Mouse (Mus musculus): Measurements from ENCODE around the gene BC029722. TPM values are rescaled to one million over a fixed set of nuclear protein-coding genes. Genes with fewer than 3 reads are reported as not detected.

The BC029722 gene
- 74.3 and 108 TPM in 2 replicates for polyA plus RNA-seq (2021; fragmentation: Nextera tagmentation)
- long read RNA-seq, experiment 1, transcript BC029722-201 (2 exons, 1,615 nt): major isoform, 378 of 392 reads
- long read RNA-seq, experiment 1, partial matches to known transcripts: 0 of 392 reads
- long read RNA-seq, experiment 1, other reads (novel, unspliced or antisense): 14 of 392 reads
- long read RNA-seq, experiment 2, transcript BC029722-201 (2 exons, 1,615 nt): major isoform, 160 of 179 reads
- long read RNA-seq, experiment 2, partial matches to known transcripts: 0 of 179 reads
- long read RNA-seq, experiment 2, other reads (novel, unspliced or antisense): 19 of 179 reads

DNA sequence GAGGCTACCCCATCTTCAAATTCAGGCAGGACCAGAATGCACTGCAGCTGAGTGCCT lies at the start of gene BC029722:
Gene BC029722 (minus strand): TSS at position 35 of the 57 bp plus-strand sequence.

GRCm38 (mm10) chr2:155834732-155835131 lies 15.5 kb upstream of the BC029722 start, which contains the start of gene Fam83c:
Fam83c (minus strand) TSS chr2:155834854.

DNA sequence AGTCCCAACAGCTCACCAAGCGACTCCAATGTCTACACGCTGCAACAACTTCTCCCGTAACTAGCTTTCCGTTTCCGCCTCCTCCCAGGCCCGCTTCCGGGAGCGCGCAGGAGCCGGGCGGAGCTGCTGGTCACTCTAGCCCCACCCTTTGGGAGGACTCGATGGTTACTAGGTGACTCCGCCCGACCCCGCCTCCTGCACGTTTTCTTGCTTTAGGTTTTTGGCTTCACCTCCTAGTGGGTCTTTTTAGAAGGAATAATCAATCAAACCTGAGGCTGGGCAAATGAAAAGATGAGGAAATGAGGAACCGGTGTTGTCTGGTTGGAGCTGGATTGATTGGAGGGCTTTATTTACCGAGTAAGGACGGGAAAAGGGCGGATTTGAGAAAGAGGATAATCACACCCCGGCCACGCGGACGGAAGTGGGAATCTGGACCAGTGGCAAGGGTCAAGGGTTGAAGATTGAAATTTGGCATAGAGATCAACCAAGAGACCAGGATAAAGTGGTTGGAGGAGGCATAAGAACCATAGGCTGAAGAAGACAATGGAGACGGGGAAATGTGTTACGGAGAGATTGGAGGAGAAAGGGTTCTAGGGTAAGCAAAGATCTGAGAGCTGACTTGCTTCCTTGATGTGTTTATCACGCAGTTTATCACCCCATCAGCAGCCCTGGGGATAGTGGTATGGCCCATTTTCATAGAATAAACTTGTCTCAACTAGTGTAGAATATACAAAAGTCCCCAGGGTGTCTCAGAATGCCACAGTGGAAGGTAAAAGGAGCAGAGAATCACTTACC lies 7.6 kb upstream of the BC029722 start, which contains the start of gene Eif6:
Gene Eif6 (minus strand): TSS at position 296 of the 795 bp plus-strand sequence.

GRCm38 (mm10) chr2:155774927-155775684 lies 44.1 kb downstream of the BC029722 start, which contains the start of gene Mmp24:
Mmp24 (plus strand) TSS chr2:155775342.

Other genes with a start within 250 kb of the BC029722 start
- 13.1 and 14.4 TPM in 2 replicates for gene Gss, start 226.6 kb downstream of the BC029722 start, polyA plus RNA-seq (2021; fragmentation: Nextera tagmentation)
- 2.5 and 2.8 TPM in 2 replicates for gene Myh7b, start 208.2 kb downstream of the BC029722 start, polyA plus RNA-seq (2021; fragmentation: Nextera tagmentation)
- gene Trpc4ap, start 127.0 kb downstream of the BC029722 start, polyA plus RNA-seq (2021; fragmentation: Nextera tagmentation): 34.4 and 134 TPM in 2 replicates
- gene Edem2, start 90.0 kb downstream of the BC029722 start, polyA plus RNA-seq (2021; fragmentation: Nextera tagmentation): 17.8 and 18.2 TPM in 2 replicates
- not detected in 2 replicates for gene Gm17581, start 83.6 kb downstream of the BC029722 start, polyA plus RNA-seq (2021; fragmentation: Nextera tagmentation)
- 0.58 and 0.70 TPM in 2 replicates for gene Procr, start 68.3 kb downstream of the BC029722 start, polyA plus RNA-seq (2021; fragmentation: Nextera tagmentation)
- gene Mmp24, start 44.1 kb downstream of the BC029722 start, polyA plus RNA-seq (2021; fragmentation: Nextera tagmentation): 2.1 and 2.4 TPM in 2 replicates
- gene Eif6, start 7.5 kb upstream of the BC029722 start, polyA plus RNA-seq (2021; fragmentation: Nextera tagmentation): 88.0 and 121 TPM in 2 replicates
- 0.05 and 0.06 TPM in 2 replicates for gene Fam83c, start 15.4 kb upstream of the BC029722 start, polyA plus RNA-seq (2021; fragmentation: Nextera tagmentation)
- 53.9 and 71.2 TPM in 2 replicates for gene Uqcc1, start 110.9 kb upstream of the BC029722 start, polyA plus RNA-seq (2021; fragmentation: Nextera tagmentation)
- not detected in 2 replicates for gene Gm15557, start 121.3 kb upstream of the BC029722 start, polyA plus RNA-seq (2021; fragmentation: Nextera tagmentation)
- gene Gdf5, start 125.9 kb upstream of the BC029722 start, polyA plus RNA-seq (2021; fragmentation: Nextera tagmentation): 0.20 and 0.58 TPM in 2 replicates
- gene Cep250, start 137.0 kb upstream of the BC029722 start, polyA plus RNA-seq (2021; fragmentation: Nextera tagmentation): 3.9 and 4.1 TPM in 2 replicates
- 0.26 and 0.33 TPM in 2 replicates for gene 6430550D23Rik, start 188.6 kb upstream of the BC029722 start, polyA plus RNA-seq (2021; fragmentation: Nextera tagmentation)
- gene Ergic3, start 188.6 kb upstream of the BC029722 start, polyA plus RNA-seq (2021; fragmentation: Nextera tagmentation): 363 and 436 TPM in 2 replicates
- not detected in 2 replicates for gene Fer1l4, start 233.5 kb upstream of the BC029722 start, polyA plus RNA-seq (2021; fragmentation: Nextera tagmentation)
- gene Spag4, start 245.7 kb upstream of the BC029722 start, polyA plus RNA-seq (2021; fragmentation: Nextera tagmentation): 2.8 and 3.0 TPM in 2 replicates

All from left cerebral cortex, adult 6 months (tissue).